Mouse (Mus musculus) ovary, postnatal 36 days (tissue): ENCODE data around the gene Prkce.

Experiments
- DNase-seq: peaks from one replicate; pipeline ENCODE4 v3.0.0; 2022; ENCODE audit warnings: low spot score, mixed read lengths

Gene Prkce

DNA sequence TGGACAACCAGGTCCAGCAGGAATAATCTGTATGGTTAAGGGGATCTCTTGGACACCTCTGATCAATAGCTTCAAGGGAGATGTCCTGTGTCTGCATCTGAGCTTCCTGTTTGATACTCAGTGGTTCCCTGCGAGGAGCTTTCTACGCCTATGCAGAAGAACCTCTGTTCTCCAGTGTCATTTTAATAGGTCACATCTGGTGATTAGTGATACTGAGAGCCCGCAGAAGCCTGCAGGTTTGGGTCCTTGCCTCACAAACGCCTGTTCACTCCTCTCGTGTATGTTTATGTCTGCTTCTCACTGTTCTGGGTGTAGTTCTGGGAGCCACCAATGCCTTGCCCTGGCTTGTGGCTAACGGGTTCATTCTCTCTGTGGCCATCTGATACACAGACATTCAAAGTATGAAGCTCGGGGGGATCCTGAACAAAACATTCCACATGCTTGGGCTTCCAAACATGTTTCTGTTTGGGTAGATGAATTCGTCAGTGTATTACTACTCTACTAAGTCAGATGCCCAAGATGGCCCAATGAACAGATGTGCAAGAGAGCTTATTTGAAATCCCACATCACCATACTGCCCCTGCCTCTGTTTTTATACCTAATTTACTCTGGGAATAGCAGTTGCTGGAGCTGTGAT is 202.6 kb downstream of the Prkce start:
- no peak for DNase-seq

DNA sequence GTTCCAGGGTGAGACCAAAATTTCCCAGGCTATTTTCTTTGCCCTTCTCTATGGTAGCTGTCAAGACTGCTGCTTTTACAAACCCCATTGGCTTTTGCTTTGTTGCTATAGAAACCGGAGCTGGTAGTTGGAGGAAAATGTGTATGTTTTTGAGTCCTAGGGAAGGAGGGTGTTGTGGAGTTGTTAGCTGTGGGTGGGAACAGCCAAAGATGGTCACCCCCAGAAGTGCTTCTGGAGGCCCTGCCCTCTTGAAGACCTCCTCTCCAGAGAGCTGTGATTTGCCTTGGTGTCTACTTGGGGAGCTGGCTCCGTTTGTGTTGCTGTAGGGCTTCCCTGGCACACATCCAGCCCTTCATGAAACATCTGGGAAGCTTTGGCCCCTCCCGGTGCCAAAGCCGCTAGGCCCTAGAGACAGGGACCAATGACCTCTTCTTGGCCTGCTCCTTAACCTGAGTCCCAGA is 203.5 kb downstream of the Prkce start:
- peak; percentile 38 for DNase-seq

DNA sequence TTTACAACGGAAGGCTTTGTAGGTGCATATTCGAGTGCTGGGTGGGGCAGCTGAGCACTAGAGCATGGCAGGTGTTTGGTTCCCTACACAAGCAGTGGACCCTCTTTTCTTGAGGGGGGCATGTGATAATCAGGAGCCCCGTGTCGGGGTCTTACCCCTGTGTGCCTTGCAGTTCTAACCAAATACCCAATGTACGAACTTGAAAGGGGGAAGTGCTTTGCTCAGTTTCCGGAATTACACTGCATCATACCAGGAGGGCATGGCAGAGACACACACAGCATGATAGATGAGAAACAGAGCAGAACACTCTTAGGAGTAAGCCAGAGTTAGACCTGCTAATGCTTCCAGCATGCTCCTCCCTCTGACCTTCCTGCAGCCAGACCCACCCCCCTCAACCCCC is 208.8 kb downstream of the Prkce start:
- DNase-seq, result no peak

DNA sequence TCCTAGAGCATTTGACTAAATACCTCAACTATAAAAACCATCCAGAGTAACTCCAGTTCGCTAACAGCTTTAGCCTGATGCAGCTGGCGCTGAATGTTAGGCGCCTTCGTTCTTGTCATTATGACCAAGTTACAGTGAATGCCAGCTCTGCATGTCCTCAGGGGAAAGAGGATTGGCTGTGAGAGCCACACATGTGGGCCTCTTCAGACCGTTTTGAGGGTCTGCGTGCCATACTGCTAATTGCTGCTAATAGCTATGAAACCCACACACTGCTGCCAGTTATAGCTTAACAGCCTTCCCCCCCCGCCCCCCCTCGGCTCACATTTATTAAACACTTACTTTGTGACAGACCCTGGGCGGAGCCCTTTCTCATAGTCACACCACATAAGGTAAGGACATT is 210.3 kb downstream of the Prkce start:
- no peak for DNase-seq

DNA sequence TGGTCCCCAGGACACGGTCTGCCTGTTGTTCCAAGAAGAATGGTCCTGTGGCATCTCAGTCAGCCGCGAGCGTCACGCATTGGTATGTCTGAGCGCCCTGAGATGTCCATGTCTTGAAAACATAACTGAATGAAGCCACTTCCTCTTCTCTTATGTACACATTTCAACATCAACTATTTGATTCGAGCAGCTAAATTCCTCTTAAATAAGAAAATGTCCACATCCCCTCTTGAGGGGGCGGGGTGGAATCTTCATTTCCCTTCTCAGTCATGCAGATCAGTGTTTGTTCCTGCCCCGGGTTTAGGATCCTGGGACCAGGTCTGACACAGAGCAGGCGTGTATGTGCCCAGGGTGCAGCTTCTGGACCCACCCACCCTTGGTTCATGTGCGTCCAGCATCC is 211.0 kb downstream of the Prkce start:
- no peak for DNase-seq

DNA sequence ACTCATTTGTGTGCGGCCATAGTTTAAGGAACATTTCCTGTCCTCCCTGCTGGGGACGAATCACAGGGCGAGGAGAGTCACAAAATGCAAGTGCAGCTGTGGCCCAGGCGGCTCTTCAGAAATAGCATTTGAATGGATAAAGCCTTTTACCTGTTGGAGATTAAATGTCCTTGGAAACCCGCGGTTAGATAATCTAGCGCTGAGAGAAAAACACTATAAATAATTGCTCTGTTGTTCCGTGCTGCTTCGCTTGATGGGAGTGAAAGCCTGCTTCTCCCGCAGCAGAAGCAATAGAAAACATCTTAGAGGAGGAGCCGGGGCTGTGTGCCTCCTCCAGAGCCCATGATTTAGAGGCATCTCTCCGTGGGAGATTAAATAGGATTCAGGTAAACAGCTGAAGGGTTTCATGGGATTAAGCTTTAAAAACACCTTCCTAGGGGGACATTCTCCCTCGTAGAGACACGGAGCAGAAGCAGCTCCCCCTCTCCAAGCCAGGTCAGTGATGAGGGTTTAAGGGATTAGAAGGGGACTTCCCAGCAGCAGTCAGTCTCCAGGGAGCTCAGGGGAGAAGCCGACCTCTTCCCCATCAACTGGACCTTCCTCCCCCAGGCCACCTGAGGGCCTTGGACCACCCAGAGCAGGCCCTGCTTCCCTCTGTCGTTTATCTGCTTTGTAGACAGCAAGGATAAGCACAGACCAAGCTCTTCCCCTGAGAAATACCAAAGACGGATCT is 212.0 kb downstream of the Prkce start:
- DNase-seq, result no peak

DNA sequence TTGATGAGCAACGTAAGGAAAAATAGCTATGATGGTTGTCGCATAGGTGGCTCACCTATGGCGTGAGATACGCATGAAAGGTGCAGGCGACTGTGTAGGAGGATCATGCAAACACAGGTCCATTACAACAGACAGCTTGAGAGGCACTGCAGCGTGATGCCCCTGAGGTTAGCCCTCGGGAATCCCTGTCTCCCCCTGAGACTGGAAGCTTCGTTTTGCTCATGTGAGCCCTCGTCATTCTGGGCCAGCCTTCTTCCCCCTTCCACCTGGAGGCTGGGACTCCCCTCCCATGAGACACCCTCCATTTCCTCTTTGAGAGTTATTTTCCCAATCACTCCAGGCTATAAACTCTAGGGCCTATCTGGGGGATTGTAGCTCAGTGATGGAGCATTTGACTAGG is 213.9 kb downstream of the Prkce start:
- no peak for DNase-seq

DNA sequence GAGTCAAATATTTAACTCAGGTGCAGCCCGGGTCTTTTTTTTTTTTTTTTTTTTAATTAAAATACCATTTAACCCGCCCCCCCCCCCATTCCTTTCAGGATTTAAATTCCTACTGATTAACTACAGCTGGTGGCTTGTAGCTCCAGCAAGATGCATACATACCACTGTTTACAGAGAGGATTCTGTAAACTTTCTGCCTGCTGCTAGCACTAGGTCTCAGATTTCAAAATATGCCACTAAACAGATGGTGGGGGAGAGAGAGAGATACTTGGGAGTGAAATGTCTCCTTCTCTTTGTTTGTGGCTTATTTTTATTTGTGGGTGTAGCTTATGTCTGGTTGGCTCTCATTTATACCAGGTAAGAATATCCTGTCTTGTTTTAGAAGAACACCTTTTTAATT is 215.3 kb downstream of the Prkce start:
- DNase-seq, result no peak

DNA sequence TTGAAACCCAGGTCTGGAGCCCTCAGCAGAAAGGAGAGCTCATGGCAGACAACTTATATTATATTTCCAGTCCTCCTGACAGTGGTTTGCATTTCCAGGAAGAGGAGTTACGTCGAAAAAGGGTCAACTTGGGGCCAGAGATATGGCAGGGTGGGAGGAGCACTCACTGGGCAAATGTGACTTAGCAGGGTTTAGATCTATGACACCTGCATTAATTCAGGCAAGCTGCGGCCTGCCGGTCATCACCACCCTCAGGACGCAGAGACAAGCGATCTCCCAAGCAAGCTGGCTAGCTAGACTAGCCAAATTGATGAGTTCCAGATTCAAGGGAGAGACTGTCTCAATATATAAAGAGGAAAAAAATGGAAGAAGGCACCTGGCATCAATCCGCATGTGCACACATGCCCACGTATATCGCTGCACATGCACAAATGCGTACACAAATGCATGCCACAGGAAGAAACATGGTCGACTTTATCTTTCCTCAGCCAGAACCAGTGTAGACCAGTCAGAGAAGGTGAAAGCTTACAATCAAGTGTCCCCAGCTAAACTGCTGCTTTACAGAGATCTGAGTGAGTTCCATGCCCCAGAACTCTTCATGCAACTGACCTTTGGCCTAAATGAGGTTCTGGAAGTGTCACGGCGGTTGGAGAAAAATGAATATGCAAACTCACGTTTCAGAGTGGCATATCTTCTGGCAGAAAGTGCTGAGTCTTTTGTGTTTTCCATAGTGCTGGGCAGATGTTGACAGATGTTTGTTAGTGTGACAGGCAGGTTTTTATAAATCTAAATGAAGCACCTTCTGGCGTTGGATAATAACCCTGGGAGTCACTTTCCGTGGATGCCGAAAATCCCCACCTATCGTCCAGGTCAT is 216.4 kb downstream of the Prkce start:
- DNase-seq, result no peak

DNA sequence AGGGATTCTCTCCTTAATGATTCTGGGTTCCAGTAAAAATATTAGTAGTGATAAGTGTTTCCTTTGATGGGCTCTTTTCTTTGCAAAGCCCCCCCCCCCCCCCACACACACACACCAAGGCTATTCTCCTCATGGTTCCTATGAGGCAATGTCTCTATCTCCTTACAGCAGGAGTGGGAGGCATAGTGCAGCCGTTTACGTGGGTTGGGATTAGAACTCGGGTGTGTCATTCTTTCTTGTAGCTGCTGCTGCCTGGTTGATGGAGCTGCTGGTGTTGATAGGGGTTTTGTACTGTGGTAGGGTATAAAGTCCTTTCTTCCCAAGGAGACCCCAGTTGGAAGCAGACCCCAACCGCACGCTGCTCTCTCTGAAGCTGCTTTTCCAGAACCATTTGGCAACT is 224.9 kb downstream of the Prkce start:
- DNase-seq, result no peak

DNA sequence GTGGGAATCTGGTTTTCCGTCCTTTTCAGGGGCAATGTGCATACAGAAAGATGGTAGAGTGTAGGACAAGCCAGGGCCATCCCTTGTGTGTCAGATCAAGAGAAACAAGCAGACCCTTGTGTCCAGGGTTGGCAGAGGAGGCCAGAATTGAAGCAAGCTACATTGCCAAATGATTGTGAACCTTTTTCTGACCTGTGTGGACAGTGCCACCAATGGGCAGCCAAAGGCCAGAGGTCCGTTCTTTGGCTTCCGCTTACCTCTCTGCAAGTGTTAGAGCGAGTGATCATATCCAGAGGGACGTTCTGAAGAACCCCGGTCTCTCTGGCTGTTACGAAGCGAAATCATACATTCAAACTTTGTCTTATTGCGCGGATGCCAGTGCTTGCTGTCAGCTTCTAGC is 225.6 kb downstream of the Prkce start:
- no peak for DNase-seq

DNA sequence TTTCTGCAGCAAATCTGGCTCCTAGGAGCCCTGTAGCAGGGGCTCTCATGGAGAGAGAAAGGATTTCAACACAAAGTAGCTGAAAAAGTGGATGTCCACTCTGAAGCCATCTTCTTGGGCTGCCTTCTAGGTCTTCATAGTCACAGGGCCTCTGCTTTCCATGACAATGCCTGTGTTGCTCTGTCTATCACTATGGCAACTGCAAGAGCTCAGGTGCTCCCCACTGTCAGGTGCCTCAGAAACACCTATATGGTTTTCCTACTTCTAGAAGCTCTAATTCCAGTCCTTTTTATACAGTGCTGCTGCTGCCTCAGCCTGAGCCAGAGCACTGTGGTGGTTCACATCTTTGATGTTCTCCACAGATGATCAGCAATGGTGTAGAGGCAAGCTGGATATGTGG is 229.5 kb downstream of the Prkce start:
- DNase-seq, result no peak

DNA sequence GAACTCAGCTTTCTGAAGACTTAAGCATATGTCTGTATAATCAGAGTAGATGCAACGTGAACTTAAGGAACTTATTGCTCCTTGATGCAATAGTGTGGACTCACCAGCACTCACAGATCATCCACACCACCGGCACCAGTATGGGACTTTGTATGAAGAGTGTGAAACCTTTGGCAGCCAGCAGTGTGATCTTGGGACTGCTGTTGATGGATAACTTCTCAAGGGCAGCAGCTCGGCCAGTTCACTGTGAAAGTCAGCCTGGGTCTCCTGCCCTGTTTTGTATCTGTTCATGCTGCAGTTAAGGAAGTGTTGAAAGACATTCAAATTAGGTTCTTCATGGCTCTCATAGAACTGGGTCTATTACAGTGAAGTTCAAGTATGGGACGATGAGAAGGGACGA is 230.1 kb downstream of the Prkce start:
- DNase-seq, result no peak

DNA sequence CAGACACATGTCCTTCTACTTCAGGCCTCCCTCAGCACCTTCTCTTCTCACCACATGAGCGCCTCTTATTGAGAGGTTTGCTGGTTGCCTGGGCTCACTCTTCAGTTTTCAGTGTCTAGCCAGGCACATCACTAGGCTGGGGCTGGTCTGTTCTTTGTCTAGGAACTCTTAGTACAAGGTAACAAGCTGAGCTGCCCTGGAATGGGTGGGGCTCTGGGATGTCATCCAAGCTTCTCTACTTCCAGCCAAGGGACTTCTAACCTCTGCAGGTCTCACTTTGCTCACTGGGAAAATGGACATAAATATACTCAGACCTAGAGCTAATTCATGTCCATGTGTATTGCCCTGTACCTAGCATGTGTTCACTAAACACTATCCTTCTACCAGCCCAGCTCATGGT is 230.6 kb downstream of the Prkce start:
- no peak for DNase-seq

DNA sequence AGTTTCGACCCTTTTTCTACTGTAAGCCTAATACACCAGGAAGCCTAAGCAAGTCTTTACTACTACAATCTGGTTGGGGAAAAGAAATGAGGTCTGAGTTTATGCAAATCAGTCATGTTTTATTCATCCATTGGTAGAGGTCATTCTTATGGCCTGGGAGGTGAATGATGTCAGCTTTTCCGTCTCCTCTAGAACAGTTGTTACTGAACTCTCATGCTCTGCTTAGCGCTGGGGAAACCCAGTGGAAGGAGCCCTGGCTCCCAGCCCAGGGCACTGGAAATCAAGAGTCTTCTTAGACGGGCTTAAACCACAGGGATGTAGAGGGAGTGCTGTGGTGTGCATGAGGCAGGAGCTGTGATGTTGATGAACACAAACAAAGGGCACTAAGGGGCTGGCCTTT is 232.4 kb downstream of the Prkce start:
- no peak for DNase-seq

DNA sequence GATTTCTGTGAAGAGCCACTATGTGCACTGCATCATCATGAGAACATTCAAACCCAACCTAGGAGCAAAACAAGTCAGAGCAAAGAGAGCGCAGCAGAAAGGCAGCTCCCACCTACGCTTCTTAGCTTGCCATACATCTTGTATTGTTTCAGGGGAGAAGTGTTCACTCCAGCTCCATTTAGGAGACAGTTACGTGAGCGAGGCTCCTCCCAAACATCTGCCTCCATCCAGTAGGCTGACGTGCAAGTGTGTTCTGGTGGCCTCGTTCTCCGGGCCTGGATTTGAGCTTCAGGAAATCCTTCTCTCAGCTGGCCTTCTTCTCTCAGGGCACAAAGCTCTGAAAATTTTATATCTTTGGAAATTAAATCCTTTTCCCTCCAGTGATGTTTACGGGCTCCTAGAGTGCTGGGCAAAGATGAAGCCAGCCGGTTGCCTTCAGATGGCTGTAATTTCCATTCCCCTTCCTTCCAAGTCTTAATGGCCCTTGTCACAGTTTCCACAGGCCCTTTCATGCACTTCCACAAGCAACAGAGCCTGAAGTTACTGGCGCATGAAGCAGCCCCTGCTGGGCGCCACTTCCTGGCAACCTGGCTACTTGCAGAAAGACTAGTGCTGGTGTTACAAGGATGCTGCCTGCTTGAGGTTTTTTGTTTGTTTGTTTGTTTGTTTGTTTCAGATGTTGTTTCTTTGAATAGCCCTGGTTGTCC is 237.4 kb downstream of the Prkce start:
- no peak for DNase-seq

DNA sequence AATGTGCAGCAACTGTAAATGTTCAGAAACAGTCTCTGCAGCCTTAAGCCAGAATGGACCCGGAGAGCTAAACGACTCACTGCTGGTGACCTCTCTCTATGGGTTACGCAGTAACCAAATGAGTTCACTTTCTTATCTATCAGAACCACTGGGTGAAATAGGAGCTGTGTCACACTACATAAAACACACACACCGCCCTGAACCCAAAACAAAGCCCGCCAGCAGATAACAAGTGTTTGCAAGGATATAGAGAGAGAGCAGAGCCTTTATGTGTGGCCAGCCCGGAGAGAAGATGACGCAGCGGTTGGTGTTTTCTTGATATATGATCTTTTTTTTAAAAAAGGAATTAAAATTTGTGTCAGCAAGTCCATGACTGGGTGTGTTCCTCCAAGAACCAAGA is 238.1 kb downstream of the Prkce start:
- no peak for DNase-seq

DNA sequence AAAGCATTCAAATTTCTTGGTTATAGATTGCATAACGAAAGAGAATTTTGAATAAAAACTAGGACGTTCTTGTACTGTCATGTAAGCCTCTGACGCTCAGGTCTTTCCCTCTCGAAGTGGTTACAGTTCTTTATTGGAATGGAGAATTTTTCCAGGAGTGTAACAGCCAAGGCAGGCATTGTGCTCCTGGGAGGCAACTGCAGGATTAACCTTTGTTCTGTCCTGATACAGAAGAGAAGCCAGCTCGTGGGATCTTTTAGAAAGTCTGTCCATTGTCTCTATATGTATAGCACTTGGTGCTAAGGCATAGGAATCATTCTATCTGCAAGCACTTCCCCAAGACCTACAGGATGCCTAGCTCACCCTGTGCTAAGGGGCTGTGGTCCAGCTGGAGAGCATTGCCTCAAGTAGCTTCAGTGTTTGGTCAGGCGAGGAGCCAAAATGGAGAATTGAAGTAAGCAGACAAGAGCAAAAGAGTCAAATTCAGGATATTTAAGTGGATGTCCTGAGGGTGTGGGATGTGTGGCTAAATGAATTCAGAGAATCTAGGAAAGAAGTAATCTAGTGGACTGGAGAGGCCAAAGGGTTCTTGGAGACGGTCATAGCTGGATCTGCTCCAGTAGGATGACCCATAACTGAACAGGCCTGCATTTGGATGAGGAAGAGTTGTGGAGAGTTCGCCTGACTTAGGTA is 240.5 kb downstream of the Prkce start:
- no peak for DNase-seq

DNA sequence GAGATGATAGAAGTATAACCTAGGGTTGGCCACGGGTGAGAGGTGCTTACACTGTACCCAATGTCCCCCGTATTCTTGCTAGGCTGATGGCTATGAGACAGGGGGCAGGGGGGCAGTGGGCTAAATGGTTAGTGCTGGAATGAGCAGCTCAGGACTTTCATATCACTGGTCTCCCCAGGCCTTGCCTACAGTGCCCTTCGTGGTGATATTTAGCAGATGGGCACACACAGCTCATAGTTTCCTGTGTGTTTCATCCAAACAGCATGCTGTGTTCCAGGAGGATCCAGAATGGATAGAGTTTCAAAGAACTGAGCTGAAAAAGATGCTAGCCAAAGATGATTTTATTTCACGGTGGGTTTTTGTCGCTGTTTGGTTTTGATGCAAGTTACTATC is 241.0 kb downstream of the Prkce start:
- no peak for DNase-seq

DNA sequence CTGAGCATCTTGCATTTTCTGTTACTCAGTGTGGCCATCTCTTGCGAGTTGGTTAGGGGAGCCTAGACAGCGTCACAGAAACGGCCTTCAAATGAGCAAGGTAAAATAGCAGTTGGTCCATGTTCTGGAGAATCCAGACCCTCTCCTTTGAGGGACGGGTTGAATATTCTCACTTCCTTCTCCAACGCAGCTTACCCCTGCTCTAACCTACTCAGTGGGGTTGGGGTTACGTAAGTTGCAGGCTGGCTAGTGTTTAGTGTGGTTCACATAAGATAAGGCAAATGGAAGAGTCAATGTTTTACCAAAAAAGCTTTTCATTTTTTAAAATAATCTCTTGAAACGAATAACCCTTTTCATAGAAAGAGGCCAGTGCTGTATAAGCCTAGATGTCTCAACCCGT is 241.9 kb downstream of the Prkce start:
- DNase-seq, result no peak

DNA sequence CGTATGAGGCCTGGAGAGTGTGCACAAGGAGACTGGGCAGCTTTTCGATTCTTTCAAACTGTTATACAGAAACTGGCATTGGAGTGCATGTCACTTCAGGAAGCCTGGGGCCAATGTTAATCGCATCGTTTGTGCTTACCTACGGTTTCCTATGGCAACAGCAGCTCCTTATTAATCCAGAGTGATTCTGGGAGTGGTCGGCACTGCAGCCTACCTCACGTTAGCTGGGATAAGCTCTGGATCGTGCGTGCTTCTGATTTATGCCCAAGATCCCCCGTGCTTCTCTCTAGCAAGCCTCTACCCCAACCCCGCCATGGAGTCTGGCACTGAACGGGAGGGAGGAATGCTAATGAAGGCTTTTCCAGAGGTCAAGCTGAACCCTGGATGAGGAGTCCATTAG is 242.9 kb downstream of the Prkce start:
- no peak for DNase-seq

DNA sequence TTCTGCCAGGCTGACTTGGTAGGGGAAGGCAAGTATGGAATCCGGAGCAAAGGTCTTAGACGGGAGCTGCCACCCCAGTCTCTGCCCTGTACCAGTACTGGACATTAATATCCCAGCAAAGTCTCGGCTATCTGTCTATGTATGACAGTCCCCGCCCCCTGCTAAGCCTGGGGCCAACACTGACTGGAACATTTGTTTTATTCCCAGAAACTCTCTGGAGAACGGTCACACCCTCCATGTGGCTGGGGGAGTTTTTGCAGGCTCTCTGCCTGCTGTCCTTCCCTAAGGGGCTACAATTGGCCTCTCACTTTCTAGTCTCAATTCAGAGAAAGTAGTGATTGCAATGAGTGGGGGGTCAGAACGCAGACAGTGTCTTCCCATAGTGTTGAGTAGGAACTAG is 244.6 kb downstream of the Prkce start:
- DNase-seq, result no peak
